Mouse (Mus musculus): Measurements from ENCODE around the gene Bola1. TPM values are rescaled to one million over a fixed set of nuclear protein-coding genes. Genes with fewer than 3 reads are reported as not detected.

Gene Bola1
- polyA plus RNA-seq, 1 experiment from 2014 or later, result 71.8 TPM

Small RNA genes within 50 kb of the gene (microRNA-seq; reads per million reads assigned to microRNA genes)
- gene Gm44492 (not detected), gene Gm47311 (not detected), gene Gm47313 (not detected)

Other genes starting within 250 kb of the Bola1 start
- gene Plekho1, start 223.7 kb downstream of the Bola1 start, polyA plus RNA-seq (2015; fragmentation: Nextera tagmentation; extraction: Ambion mirVana), result 87.6 and 90.5 TPM in 2 replicates
- 64.4 and 65.6 TPM in 2 replicates for gene Vps45, start 161.2 kb downstream of the Bola1 start, polyA plus RNA-seq (2015; fragmentation: Nextera tagmentation; extraction: Ambion mirVana)
- 8.3 and 9.8 TPM in 2 replicates for gene Otud7b, start 115.2 kb downstream of the Bola1 start, polyA plus RNA-seq (2015; fragmentation: Nextera tagmentation; extraction: Ambion mirVana)
- gene Mtmr11, start 57.7 kb downstream of the Bola1 start, polyA plus RNA-seq (2015; fragmentation: Nextera tagmentation; extraction: Ambion mirVana), result 10.0 and 11.2 TPM in 2 replicates
- gene Sf3b4, start 47.4 kb downstream of the Bola1 start, polyA plus RNA-seq (2015; fragmentation: Nextera tagmentation; extraction: Ambion mirVana), result 151 and 155 TPM in 2 replicates
- 69.1 and 73.3 TPM in 2 replicates for gene Sv2a, start 38.6 kb downstream of the Bola1 start, polyA plus RNA-seq (2015; fragmentation: Nextera tagmentation; extraction: Ambion mirVana)
- gene Hist2h2ab, start 156 bp upstream of the Bola1 start, polyA plus RNA-seq (2015; fragmentation: Nextera tagmentation; extraction: Ambion mirVana), result 0.46 TPM in 1 of 2 replicates, not detected in the other
- 4.7 and 6.8 TPM in 2 replicates for gene Hist2h2ac, start 1.2 kb upstream of the Bola1 start, polyA plus RNA-seq (2015; fragmentation: Nextera tagmentation; extraction: Ambion mirVana)
- gene Hist2h2be, start 1.4 kb upstream of the Bola1 start, polyA plus RNA-seq (2015; fragmentation: Nextera tagmentation; extraction: Ambion mirVana), result 9.1 and 9.7 TPM in 2 replicates
- gene Hist2h3c2, start 19.4 kb upstream of the Bola1 start, polyA plus RNA-seq (2015; fragmentation: Nextera tagmentation; extraction: Ambion mirVana), result 6.7 and 8.0 TPM in 2 replicates
- 51.6 and 60.6 TPM in 2 replicates for gene Hist2h2aa2, start 20.6 kb upstream of the Bola1 start, polyA plus RNA-seq (2015; fragmentation: Nextera tagmentation; extraction: Ambion mirVana)
- gene Hist2h2aa1, start 25.8 kb upstream of the Bola1 start, polyA plus RNA-seq (2015; fragmentation: Nextera tagmentation; extraction: Ambion mirVana), result 25.1 and 32.2 TPM in 2 replicates
- gene Hist2h3c1, start 27.0 kb upstream of the Bola1 start, polyA plus RNA-seq (2015; fragmentation: Nextera tagmentation; extraction: Ambion mirVana), result 0.62 TPM in 1 of 2 replicates, not detected in the other
- gene Hist2h4, start 43.6 kb upstream of the Bola1 start, polyA plus RNA-seq (2015; fragmentation: Nextera tagmentation; extraction: Ambion mirVana), result 10.1 and 10.9 TPM in 2 replicates
- 42.5 and 47.6 TPM in 2 replicates for gene Hist2h3b, start 48.9 kb upstream of the Bola1 start, polyA plus RNA-seq (2015; fragmentation: Nextera tagmentation; extraction: Ambion mirVana)
- 7.1 and 9.9 TPM in 2 replicates for gene Hist2h2bb, start 50.0 kb upstream of the Bola1 start, polyA plus RNA-seq (2015; fragmentation: Nextera tagmentation; extraction: Ambion mirVana)
- gene Fcgr1, start 74.3 kb upstream of the Bola1 start, polyA plus RNA-seq (2015; fragmentation: Nextera tagmentation; extraction: Ambion mirVana), result 0.97 and 1.4 TPM in 2 replicates
- not detected in 2 replicates for gene BC107364, start 232.6 kb upstream of the Bola1 start, polyA plus RNA-seq (2015; fragmentation: Nextera tagmentation; extraction: Ambion mirVana)